Mouse (Mus musculus): ENCODE data around the gene Pcbp4.

Pcbp4 gene

DNA sequence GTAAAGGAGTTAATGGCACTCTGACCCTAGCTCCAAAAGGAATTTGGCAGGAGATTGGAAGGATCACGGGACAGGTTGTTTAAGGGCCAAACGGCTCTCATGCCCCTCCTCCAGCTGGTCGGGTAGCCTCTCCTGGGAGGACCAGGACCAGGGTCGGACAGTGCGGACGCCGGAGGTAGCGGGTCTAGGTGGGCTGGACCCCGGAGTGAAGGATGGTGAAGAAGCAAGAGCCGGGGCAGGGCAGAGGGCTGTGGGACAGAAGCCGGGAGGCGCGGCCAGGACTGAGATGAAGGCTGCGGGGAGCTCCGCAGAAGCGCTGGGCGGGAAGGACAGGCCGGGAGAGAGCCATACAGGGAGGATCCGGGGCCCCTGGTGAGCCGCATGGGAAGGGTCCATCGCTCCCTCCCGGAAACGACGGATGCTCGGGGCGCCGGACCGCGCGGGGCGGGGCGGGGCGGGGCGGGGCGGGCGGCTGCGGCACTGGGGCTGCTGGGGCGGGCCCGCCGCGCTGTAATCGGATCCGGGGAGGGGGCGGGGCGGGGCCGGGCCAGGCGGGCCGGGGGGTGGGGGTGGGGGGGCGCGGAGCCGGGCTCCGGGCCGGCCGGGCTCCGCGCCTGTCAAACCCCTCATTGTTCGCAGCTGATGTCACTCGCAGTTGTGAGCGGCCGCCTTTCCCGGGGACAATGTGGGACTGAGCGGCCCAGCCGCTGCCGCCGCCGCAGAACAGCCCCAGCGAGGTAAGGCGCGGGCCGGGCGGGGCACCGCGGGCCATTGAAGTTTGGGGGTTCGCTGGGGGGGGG is at the start of gene Pcbp4:
TSS of gene Pcbp4 (plus strand) at position 21 of the 800 bp plus-strand sequence.
- in situ Hi-C loops (cut with MboI; ENCODE audit: low pct_unique_long_range_greater_than_20kb in 1 of 2, low sequenced_read_pairs in 2 of 2, unreplicated experiment in 1 of 2), result no loop called here

- in situ Hi-C loops (cut with MboI; ENCODE audit: low pct_unique_long_range_greater_than_20kb in 1 of 2, low sequenced_read_pairs in 2 of 2, unreplicated experiment in 1 of 2), result no loop called here
These were observed 47.8 kb upstream of the Pcbp4 start for GRCm38 (mm10) chr9:106405275-106405674.

GRCm38 (mm10) chr9:106406443-106407078 is 46.5 kb upstream of the Pcbp4 start:
- in situ Hi-C loops (cut with MboI; ENCODE audit: low pct_unique_long_range_greater_than_20kb in 1 of 2, low sequenced_read_pairs in 2 of 2, unreplicated experiment in 1 of 2), result no loop called here

DNA sequence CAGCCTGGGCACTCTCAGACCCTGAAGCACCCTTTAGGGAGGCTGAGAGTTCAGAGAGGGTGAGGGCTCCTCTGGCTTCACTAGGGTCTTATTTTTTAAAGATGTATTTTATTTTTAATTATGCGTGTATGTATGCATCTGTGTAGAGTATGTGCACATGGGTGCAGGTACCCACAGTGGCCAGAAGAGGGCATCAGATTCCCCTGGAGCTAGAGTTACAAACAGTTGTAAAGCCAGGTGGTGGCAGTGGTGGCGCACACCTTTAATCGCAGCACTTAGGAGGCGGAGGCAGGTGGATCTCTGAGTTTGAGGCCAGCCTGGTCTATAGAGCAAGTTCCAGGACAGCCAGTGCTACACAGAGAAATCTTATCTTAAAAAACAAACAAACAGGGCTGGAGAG is 44.0 kb upstream of the Pcbp4 start:
- in situ Hi-C loops (cut with MboI; ENCODE audit: low pct_unique_long_range_greater_than_20kb in 1 of 2, low sequenced_read_pairs in 2 of 2, unreplicated experiment in 1 of 2), result no loop called here

GRCm38 (mm10) chr9:106410086-106410650 is 42.9 kb upstream of the Pcbp4 start:
- in situ Hi-C loops (cut with MboI; ENCODE audit: low pct_unique_long_range_greater_than_20kb in 1 of 2, low sequenced_read_pairs in 2 of 2, unreplicated experiment in 1 of 2), result loop anchor here in 1 of 2 experiments (10.0 kb wide), 1 partner anchor 115 kb away; no protein-coding TSS in a partner anchor

DNA sequence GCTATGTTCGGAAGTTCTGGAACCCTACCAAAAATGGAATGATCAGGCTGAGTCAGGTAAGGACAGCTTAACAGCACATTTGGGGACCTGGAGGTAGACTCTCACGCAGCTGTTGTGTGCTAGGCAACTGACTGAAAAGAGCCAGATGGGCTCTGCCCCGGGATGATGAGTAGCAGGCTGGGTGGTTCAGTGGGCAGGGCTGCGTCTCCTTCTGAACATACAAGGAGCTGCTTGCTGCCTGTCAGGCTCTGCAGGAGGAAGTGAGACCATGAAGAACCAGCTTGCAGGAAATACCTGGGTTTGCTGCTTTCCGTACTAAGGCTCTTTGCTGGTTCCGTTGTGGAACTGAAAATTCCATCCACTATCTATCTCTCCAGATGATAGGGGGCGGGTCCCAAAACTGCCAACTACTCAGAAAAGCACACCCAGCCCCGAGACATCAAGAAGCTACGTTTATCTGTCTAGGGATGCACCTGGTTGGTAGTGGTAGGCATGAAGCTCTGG is 41.9 kb upstream of the Pcbp4 start:
- in situ Hi-C loops (cut with MboI; ENCODE audit: low pct_unique_long_range_greater_than_20kb in 1 of 2, low sequenced_read_pairs in 2 of 2, unreplicated experiment in 1 of 2), result loop anchor here in 1 of 2 experiments (10.0 kb wide), 1 partner anchor 116 kb away; no protein-coding TSS in a partner anchor

- in situ Hi-C loops (cut with MboI; ENCODE audit: low pct_unique_long_range_greater_than_20kb in 1 of 2, low sequenced_read_pairs in 2 of 2, unreplicated experiment in 1 of 2), result loop anchor here in 1 of 2 experiments (10.0 kb wide), 1 partner anchor 117 kb away; no protein-coding TSS in a partner anchor
These were observed 41.4 kb upstream of the Pcbp4 start for GRCm38 (mm10) chr9:106411729-106412128.

- in situ Hi-C loops (cut with MboI; ENCODE audit: low pct_unique_long_range_greater_than_20kb in 1 of 2, low sequenced_read_pairs in 2 of 2, unreplicated experiment in 1 of 2), result loop anchor here in 1 of 2 experiments (10.0 kb wide), 1 partner anchor 117 kb away; no protein-coding TSS in a partner anchor
These were observed 40.9 kb upstream of the Pcbp4 start for GRCm38 (mm10) chr9:106412210-106412609.

DNA sequence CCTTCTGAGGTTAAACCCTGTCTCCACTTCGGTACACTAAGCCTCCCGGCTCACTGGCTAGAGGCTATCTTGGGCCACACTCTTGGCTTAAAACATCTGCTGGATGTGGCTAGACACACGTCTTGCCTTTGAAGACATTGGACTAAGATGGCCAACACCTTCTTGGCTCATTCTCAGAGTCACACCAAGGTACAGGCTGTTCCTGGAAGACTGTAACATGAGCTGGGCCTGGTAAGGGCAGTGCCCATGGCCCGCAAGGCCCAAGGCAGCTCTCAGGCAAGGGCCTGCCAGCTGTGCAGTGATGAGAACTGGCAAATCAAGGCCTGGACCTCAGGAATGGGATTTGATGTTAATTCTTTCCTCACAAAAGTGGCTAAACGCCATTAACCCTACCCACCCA is 39.5 kb upstream of the Pcbp4 start:
- in situ Hi-C loops (cut with MboI; ENCODE audit: low pct_unique_long_range_greater_than_20kb in 1 of 2, low sequenced_read_pairs in 2 of 2, unreplicated experiment in 1 of 2), result loop anchor here in 1 of 2 experiments (10.0 kb wide), 1 partner anchor 119 kb away; no protein-coding TSS in a partner anchor

GRCm38 (mm10) chr9:106416826-106417225 is 36.3 kb upstream of the Pcbp4 start:
- in situ Hi-C loops (cut with MboI; ENCODE audit: low pct_unique_long_range_greater_than_20kb in 1 of 2, low sequenced_read_pairs in 2 of 2, unreplicated experiment in 1 of 2), result loop anchor here in 1 of 2 experiments (10.0 kb wide), 1 partner anchor 122 kb away; no protein-coding TSS in a partner anchor

- in situ Hi-C loops (cut with MboI; ENCODE audit: low pct_unique_long_range_greater_than_20kb in 1 of 2, low sequenced_read_pairs in 2 of 2, unreplicated experiment in 1 of 2), result loop anchor here in 1 of 2 experiments (10.0 kb wide), 1 partner anchor 123 kb away; no protein-coding TSS in a partner anchor
These were observed 35.1 kb upstream of the Pcbp4 start for GRCm38 (mm10) chr9:106417841-106418625.

DNA sequence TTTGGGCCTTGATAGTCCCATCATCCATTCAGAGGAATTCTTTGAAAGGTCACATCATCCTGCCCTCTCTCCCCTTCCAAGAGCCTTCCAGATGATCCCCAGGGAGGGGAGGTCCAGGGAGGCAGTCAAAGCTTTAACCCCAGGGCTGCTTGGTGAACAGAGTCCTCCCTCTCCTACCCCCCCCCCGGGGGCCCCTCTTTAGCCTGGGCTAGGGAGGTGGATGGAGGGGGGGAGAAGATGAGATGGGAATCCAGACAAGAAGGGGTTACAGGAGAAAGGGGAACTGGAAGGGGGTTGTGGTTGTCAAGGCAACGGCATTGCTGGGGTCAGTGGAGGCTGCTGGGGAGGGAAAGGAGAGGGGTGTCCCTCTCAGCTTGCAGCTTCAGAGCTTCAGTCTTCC is 32.5 kb upstream of the Pcbp4 start:
- in situ Hi-C loops (cut with MboI; ENCODE audit: low pct_unique_long_range_greater_than_20kb in 1 of 2, low sequenced_read_pairs in 2 of 2, unreplicated experiment in 1 of 2), result no loop called here

DNA sequence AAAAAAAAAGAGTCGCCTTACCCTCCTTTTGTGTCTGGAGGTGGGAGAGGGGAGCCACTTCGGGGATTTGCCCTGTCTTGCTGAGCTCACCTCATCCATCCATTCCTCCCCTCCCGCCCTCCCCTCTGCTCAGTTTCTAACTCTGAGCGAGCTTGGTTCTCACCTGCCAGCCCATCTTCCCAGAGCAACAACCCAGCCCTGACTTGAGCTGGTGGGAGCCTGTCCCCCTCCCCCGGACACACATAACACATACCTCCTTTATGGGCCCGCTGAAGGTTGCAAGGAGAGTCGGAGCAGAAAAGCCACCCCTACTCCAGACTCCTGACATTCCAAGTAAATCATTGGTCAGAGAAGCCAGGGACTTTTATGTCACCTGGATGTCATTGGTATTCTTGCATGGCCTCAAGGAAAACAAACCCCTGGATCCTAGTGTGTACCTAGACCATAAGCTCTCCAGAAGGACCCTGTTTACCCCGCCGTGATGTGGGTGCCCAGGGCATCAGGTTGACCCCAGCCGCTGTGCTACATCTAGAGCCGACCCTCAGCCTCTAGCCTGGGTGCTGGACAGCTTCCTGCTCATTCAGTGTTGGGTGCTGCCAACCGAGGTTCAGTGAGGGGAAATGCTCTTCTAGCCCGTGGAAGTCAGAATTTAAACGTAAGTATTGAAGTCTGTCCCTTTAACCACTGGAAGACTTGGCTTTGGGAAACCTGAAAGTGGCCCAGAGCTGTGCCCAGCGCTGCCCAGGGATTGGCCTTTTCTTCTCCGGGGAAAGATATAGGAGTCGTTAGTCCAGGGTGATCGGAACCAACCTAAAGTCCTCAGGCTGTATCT is 31.8 kb upstream of the Pcbp4 start:
- in situ Hi-C loops (cut with MboI; ENCODE audit: low pct_unique_long_range_greater_than_20kb in 1 of 2, low sequenced_read_pairs in 2 of 2, unreplicated experiment in 1 of 2), result no loop called here

DNA sequence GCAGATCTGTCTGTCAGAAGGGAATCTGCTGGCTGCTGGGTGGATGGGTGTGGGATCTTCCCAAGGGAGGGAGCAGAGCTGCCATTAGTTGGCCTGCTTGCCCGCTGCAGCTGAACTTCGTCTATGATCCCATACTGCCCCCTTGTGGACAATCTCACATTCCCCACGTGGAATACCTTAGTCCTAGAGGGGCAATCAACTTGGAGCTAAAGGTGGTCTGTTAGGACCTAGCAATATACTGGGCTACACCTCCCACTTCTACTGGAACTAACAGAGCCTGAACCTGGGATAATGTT is 31.3 kb upstream of the Pcbp4 start:
- in situ Hi-C loops (cut with MboI; ENCODE audit: low pct_unique_long_range_greater_than_20kb in 1 of 2, low sequenced_read_pairs in 2 of 2, unreplicated experiment in 1 of 2), result no loop called here

GRCm38 (mm10) chr9:106428719-106429220 is 24.3 kb upstream of the Pcbp4 start:
- in situ Hi-C loops (cut with MboI; ENCODE audit: low pct_unique_long_range_greater_than_20kb in 1 of 2, low sequenced_read_pairs in 2 of 2, unreplicated experiment in 1 of 2), result no loop called here

DNA sequence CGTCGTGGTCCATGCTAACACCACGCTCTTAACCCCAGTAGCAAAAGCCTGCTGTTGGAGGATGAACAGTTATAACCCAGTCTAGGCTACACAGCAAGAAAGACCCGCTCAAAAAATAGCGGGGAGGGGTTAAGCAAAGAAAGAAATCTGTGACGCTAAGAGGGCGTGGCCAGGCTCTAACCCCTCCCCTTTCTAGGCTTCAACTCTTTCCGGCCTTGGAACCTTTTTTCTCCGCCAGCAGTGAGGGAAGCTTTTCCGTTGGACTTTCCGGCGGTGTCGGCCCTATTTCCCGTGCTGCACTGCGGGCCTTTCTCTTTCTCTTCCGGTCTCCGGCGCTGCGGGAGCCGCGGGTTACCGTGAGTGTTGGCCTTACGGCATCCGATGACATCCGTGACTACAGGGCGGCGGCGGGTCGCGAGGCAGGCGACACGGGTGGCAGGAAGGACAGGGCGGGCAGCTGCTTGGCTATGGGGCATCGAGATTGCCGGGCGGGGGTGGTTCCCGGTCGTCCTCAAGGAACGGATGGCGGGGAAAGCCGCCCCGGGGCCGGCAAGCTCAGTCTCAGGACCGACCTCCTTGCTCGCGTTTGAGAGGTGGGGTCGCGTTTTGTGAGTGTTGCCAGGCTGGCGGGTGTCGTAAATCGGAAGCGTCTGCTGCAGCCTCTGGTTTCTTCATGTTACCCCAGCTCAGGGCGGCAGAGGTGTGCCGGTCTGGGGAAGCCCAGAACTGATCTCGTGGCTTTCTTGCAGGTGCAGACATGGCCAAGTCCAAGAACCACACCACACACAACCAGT is 23.7 kb upstream of the Pcbp4 start, which contains the start of gene Rpl29:
TSS of gene Rpl29 (plus strand) at position 234 of the 794 bp plus-strand sequence.
- in situ Hi-C loops (cut with MboI; ENCODE audit: low pct_unique_long_range_greater_than_20kb in 1 of 2, low sequenced_read_pairs in 2 of 2, unreplicated experiment in 1 of 2), result no loop called here

DNA sequence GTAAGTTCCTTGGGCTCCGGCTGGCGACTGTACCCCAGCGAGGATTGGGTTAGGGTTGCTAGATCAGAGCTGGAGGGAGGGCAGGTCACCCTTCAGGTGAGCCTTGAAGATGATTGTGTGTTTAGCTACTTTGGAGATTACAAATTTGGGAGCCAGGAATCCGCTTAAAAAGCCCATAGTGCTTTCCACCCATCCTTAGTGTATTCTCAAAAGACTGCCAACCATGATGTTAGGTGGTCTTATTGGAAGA is 23.2 kb upstream of the Pcbp4 start:
- in situ Hi-C loops (cut with MboI; ENCODE audit: low pct_unique_long_range_greater_than_20kb in 1 of 2, low sequenced_read_pairs in 2 of 2, unreplicated experiment in 1 of 2), result no loop called here

Measured in mouse embryonic stem cell (cell line).